Mouse (Mus musculus): ENCODE measurements around the gene Fut8. TPM values are rescaled to one million over a fixed set of nuclear protein-coding genes. Genes with fewer than 3 reads are reported as not detected.
A peak's percentile ranks its signal among the peaks of the same experiment; 100 is the strongest.

Gene Fut8
- polyA plus RNA-seq, 1 experiment from 2014 or later, result 24.6 TPM

- Histone ChIP-seq H3K4me3 (no peak overlapping the region), H3K27ac (replicated peaks) (no peak overlapping the region), H3K9me3 (no peaks in the 10 kb centered on the region), H3K36me3 (replicated peaks) (no peaks in the 10 kb centered on the region), H3K27me3 (replicated peaks; ENCODE audit: low read depth, poor library complexity, severe bottlenecking) (no peaks in the 10 kb centered on the region), H3K4me1 (0 out of 2 replicates have a peak, but pooled peaks cover 5% of the 10 kb centered on the region)
- no peak for DNase-seq (ENCODE audit: low spot score)
- 96% methylated on average over 1 of the region's 1 CpGs for WGBS
Measured at GRCm38 (mm10) chr12:77495781-77496180, 257.9 kb downstream of the Fut8 start.

GRCm38 (mm10) chr12:77498153-77498552 is 260.2 kb downstream of the Fut8 start:
- Histone ChIP-seq H3K36me3 (replicated peaks) (no peaks in the 10 kb centered on the region), H3K4me1 (peaks cover 19% of the 10 kb centered on the region), H3K9me3 (no peaks in the 10 kb centered on the region), H3K4me3 (no peak overlapping the region), H3K27me3 (replicated peaks; ENCODE audit: low read depth, poor library complexity, severe bottlenecking) (no peaks in the 10 kb centered on the region), H3K27ac (replicated peaks) (no peak overlapping the region)
- 81% methylated on average over 2 of the region's 2 CpGs for WGBS
- DNase-seq (ENCODE audit: low spot score), result no peak

GRCm38 (mm10) chr12:77500439-77501055 is 262.6 kb downstream of the Fut8 start:
- H3K9me3 ChIP-seq, result no peaks in the 10 kb centered on the region
- H3K36me3 ChIP-seq (replicated peaks), result no peaks in the 10 kb centered on the region
- H3K27ac ChIP-seq (replicated peaks), result no peak overlapping the region
- no peak overlapping the region for H3K4me3 ChIP-seq
- H3K4me1 ChIP-seq, result peaks cover 19% of the 10 kb centered on the region
- H3K27me3 ChIP-seq (replicated peaks; ENCODE audit: low read depth, poor library complexity, severe bottlenecking), result no peaks in the 10 kb centered on the region
- WGBS, result 64% methylated on average over 5 of the region's 5 CpGs
- no peak for DNase-seq (ENCODE audit: low spot score)

- 51% methylated on average over 7 of the region's 7 CpGs for WGBS
- H3K27me3 ChIP-seq (replicated peaks; ENCODE audit: low read depth, poor library complexity, severe bottlenecking), result no peaks in the 10 kb centered on the region
- no peak overlapping the region; the same call in 1 of the 2 replicates for H3K27ac ChIP-seq (replicated peaks)
Measured at GRCm38 (mm10) chr12:77501466-77502240, 263.7 kb downstream of the Fut8 start.

GRCm38 (mm10) chr12:77502243-77502642 is 264.3 kb downstream of the Fut8 start:
- 85% methylated on average over 3 of the region's 3 CpGs for WGBS
- no peak overlapping the region for H3K27ac ChIP-seq (replicated peaks)

More at GRCm38 (mm10) chr12:77501466-77502240, 263.7 kb downstream of the Fut8 start:
- Histone ChIP-seq H3K4me3 (no peak overlapping the region), H3K9me3 (no peaks in the 10 kb centered on the region), H3K4me1 (peaks cover 19% of the 10 kb centered on the region), H3K36me3 (replicated peaks) (no peaks in the 10 kb centered on the region)
- DNase-seq (ENCODE audit: low spot score), result no peak

GRCm38 (mm10) chr12:77505431-77505830 is 267.5 kb downstream of the Fut8 start:
- peaks cover 17% of the 10 kb centered on the region for H3K4me1 ChIP-seq
- 82% methylated on average over 2 of the region's 2 CpGs for WGBS
- H3K4me3 ChIP-seq, result no peak overlapping the region
- no peaks in the 10 kb centered on the region for H3K9me3 ChIP-seq
- no peaks in the 10 kb centered on the region for H3K27me3 ChIP-seq (replicated peaks; ENCODE audit: low read depth, poor library complexity, severe bottlenecking)
- DNase-seq (ENCODE audit: low spot score), result no peak
- no peaks in the 10 kb centered on the region for H3K36me3 ChIP-seq (replicated peaks)
- no peak overlapping the region for H3K27ac ChIP-seq (replicated peaks)

More at GRCm38 (mm10) chr12:77502243-77502642, 264.3 kb downstream of the Fut8 start:
- Histone ChIP-seq H3K9me3 (no peaks in the 10 kb centered on the region), H3K27me3 (replicated peaks; ENCODE audit: low read depth, poor library complexity, severe bottlenecking) (no peaks in the 10 kb centered on the region), H3K4me1 (peaks cover 19% of the 10 kb centered on the region), H3K4me3 (no peak overlapping the region), H3K36me3 (replicated peaks) (no peaks in the 10 kb centered on the region)
- no peak for DNase-seq (ENCODE audit: low spot score)

- no peak for DNase-seq (ENCODE audit: low spot score)
Measured at GRCm38 (mm10) chr12:77507770-77508169, 269.8 kb downstream of the Fut8 start.

GRCm38 (mm10) chr12:77510758-77511157 is 272.8 kb downstream of the Fut8 start:
- 93% methylated on average over 7 of the region's 7 CpGs for WGBS
- H3K9me3 ChIP-seq, result no peaks in the 10 kb centered on the region
- H3K27ac ChIP-seq (replicated peaks), result no peak overlapping the region
- H3K4me3 ChIP-seq, result no peak overlapping the region
- no peaks in the 10 kb centered on the region for H3K4me1 ChIP-seq
- DNase-seq (ENCODE audit: low spot score), result no peak
- no peaks in the 10 kb centered on the region for H3K27me3 ChIP-seq (replicated peaks; ENCODE audit: low read depth, poor library complexity, severe bottlenecking)
- no peaks in the 10 kb centered on the region for H3K36me3 ChIP-seq (replicated peaks)

More at GRCm38 (mm10) chr12:77507770-77508169, 269.8 kb downstream of the Fut8 start:
- no peaks in the 10 kb centered on the region for H3K27me3 ChIP-seq (replicated peaks; ENCODE audit: low read depth, poor library complexity, severe bottlenecking)
- no peaks in the 10 kb centered on the region for H3K9me3 ChIP-seq
- H3K36me3 ChIP-seq (replicated peaks), result no peaks in the 10 kb centered on the region
- H3K27ac ChIP-seq (replicated peaks), result no peak overlapping the region
- H3K4me1 ChIP-seq, result peaks cover 2% of the 10 kb centered on the region; the same call in 1 of the 2 replicates
- 93% methylated on average over 24 of the region's 24 CpGs for WGBS
- H3K4me3 ChIP-seq, result no peak overlapping the region

- WGBS, result 82% methylated on average over 9 of the region's 9 CpGs
- no peak for DNase-seq (ENCODE audit: low spot score)
- Histone ChIP-seq H3K9me3 (no peaks in the 10 kb centered on the region), H3K4me1 (no peaks in the 10 kb centered on the region), H3K4me3 (no peak overlapping the region), H3K27ac (replicated peaks) (no peak overlapping the region), H3K36me3 (replicated peaks) (no peaks in the 10 kb centered on the region), H3K27me3 (replicated peaks; ENCODE audit: low read depth, poor library complexity, severe bottlenecking) (no peaks in the 10 kb centered on the region)
Measured at GRCm38 (mm10) chr12:77511206-77511605, 273.3 kb downstream of the Fut8 start.

- no peaks in the 10 kb centered on the region; the same call in 1 of the 2 replicates for H3K4me1 ChIP-seq
- WGBS, result 79% methylated on average over 3 of the region's 3 CpGs
Measured at GRCm38 (mm10) chr12:77511631-77512030, 273.7 kb downstream of the Fut8 start.

GRCm38 (mm10) chr12:77516805-77517204 is 278.9 kb downstream of the Fut8 start:
- Histone ChIP-seq H3K27me3 (replicated peaks; ENCODE audit: low read depth, poor library complexity, severe bottlenecking) (no peaks in the 10 kb centered on the region), H3K4me3 (no peak overlapping the region), H3K36me3 (replicated peaks) (no peaks in the 10 kb centered on the region), H3K9me3 (no peaks in the 10 kb centered on the region), H3K4me1 (peaks cover 26% of the 10 kb centered on the region), H3K27ac (replicated peaks) (no peak overlapping the region)
- DNase-seq (ENCODE audit: low spot score), result no peak
- WGBS, result 79% methylated on average over 6 of the region's 6 CpGs

More at GRCm38 (mm10) chr12:77511631-77512030, 273.7 kb downstream of the Fut8 start:
- Histone ChIP-seq H3K27ac (replicated peaks) (no peak overlapping the region), H3K4me3 (no peak overlapping the region), H3K27me3 (replicated peaks; ENCODE audit: low read depth, poor library complexity, severe bottlenecking) (no peaks in the 10 kb centered on the region), H3K9me3 (no peaks in the 10 kb centered on the region), H3K36me3 (replicated peaks) (no peaks in the 10 kb centered on the region)
- DNase-seq (ENCODE audit: low spot score), result no peak

- H3K27ac ChIP-seq (replicated peaks), result peak overlapping the region; percentile 31; the same call in 1 of the 2 replicates
- no peaks in the 10 kb centered on the region for H3K27me3 ChIP-seq (replicated peaks; ENCODE audit: low read depth, poor library complexity, severe bottlenecking)
- WGBS, result 82% methylated on average over 12 of the region's 12 CpGs
- H3K9me3 ChIP-seq, result no peaks in the 10 kb centered on the region
- no peaks in the 10 kb centered on the region for H3K36me3 ChIP-seq (replicated peaks)
- no peak for DNase-seq (ENCODE audit: low spot score)
- no peak overlapping the region for H3K4me3 ChIP-seq
- peaks cover 26% of the 10 kb centered on the region for H3K4me1 ChIP-seq
Measured at GRCm38 (mm10) chr12:77517691-77518090, 279.8 kb downstream of the Fut8 start.

Data from embryonic facial prominence, embryonic 10.5 days (tissue).